Mouse (Mus musculus): Measurements from ENCODE around the gene Bid.

DNA sequence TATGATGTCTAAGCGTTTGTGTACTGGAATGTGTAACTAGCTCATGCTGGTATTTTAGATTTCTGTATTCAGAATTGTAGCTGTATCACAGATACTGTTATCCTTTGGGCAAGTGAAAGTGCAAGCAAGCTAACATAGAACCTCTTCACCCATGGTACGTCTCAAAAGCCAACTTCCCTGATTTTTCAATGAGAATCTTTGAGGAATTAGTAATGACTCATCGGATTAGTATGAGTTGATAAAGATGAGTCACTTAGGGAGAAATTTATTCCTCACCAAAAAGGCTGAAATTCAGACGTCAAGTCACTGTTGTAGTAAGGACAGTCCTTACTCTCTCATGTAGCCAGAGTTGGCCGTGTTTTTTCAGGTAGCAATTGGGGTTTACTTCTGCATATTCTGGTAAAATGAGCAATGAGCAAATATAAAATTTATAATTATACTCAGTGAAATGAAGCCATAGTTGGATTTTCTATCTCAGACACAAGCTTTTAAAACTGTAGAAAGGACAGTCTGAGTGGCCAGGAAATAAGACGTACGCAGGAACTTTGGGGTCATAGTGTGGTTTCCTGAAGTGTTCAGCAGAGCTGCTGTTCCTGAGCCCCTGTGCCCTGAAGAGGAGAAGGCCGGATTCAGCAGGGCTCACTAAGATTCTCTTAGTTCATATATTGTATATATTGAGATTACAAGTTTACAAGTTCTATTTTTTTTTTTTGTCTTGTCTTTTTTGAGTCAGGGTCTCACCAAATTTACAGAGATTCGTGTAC, 50.4 kb downstream of the Bid start:
- no peak for TF ChIP-seq GATA1 (IDR thresholded peaks at IDR 0.05; ENCODE audit: low read length)
- TF ChIP-seq TAL1 (IDR thresholded peaks at IDR 0.05; ENCODE audit: low read length): no peak
